Mouse (Mus musculus) embryonic facial prominence, embryonic 11.5 days (tissue): ENCODE data around the gene D430019H16Rik. TPM values are rescaled to one million over a fixed set of nuclear protein-coding genes. Genes with fewer than 3 reads are reported as not detected.

Source experiments
- ATAC-seq: fragments of 200-750 bp; cut with Nextera tagmentation; replicated peaks from 2 replicates; pipeline ENCODE4 v1.8.0; 2017; ENCODE audit warnings: low read depth; ENCODE audit not compliant: insufficient number of reproducible peaks, low FRiP score, low TSS enrichment
- DNase-seq: peaks from one replicate; pipeline ENCODE4 v3.0.0-alpha.2; 2015; ENCODE audit warnings: low spot score
- H3K27ac ChIP-seq: fragments of 300-500 bp; sonication (generic); replicated peaks from 2 replicates; pipeline ENCODE4 v1.5.1; 2014; ENCODE audit warnings: mild to moderate bottlenecking, low read depth, low read length, control low read depth
- H3K27me3 ChIP-seq: fragments of 300-500 bp; sonication (generic); 2 replicates; pipeline ENCODE4 v1.6.1; 2014; ENCODE audit warnings: mild to moderate bottlenecking, low read length, moderate library complexity, mixed read lengths; ENCODE audit not compliant: control insufficient read depth, insufficient read depth
- H3K36me3 ChIP-seq: fragments of 300-500 bp; sonication (generic); replicated peaks from 2 replicates; pipeline ENCODE4 v1.6.1; 2014; ENCODE audit warnings: low read depth, mild to moderate bottlenecking, low read length, moderate library complexity, mixed read lengths; ENCODE audit not compliant: control insufficient read depth, insufficient read depth
- H3K4me1 ChIP-seq: fragments of 300-500 bp; sonication (generic); 2 replicates; pipeline ENCODE4 v1.6.1; 2014; ENCODE audit warnings: low read length, mixed read lengths; ENCODE audit not compliant: control insufficient read depth, insufficient read depth
- H3K4me2 ChIP-seq: fragments of 300-500 bp; sonication (generic); 2 replicates; pipeline ENCODE4 v1.6.1; 2014; ENCODE audit warnings: low read depth, mild to moderate bottlenecking, control low read depth, low read length, moderate library complexity
- H3K4me3 ChIP-seq: fragments of 300-500 bp; sonication (generic); 2 replicates; pipeline ENCODE4 v1.5.1; 2014; ENCODE audit warnings: low read depth, low read length, control low read depth
- H3K9ac ChIP-seq: fragments of 300-500 bp; sonication (generic); replicated peaks from 2 replicates; pipeline ENCODE4 v1.6.1; 2014; ENCODE audit warnings: mild to moderate bottlenecking, control low read depth, low read length
- H3K9me3 ChIP-seq: fragments of 300-500 bp; sonication (generic); replicated peaks from 2 replicates; pipeline ENCODE4 v1.6.1; 2016; ENCODE audit warnings: mild to moderate bottlenecking, low read length, inconsistent platforms, mixed read lengths; ENCODE audit not compliant: control insufficient read depth
- WGBS: fragments of 180-500 bp; shearing (Covaris S2); extraction: QIAGEN DNeasy Blood & Tissue Kit; methylation state at CpG from one replicate; pipeline ENCODE4 v1.1.7; 2014; 5-methylcytosine and 5-hydroxymethylcytosine counted together
- polyA plus RNA-seq: library from polyadenylated mRNA; unstranded; fragments of >200 nt; fragmentation: Nextera tagmentation; extraction: Ambion mirVana; gene quantifications from 2 replicates; pipeline ENCODE4 v1.2.1, GENCODE M21; 2014

Gene D430019H16Rik
- polyA plus RNA-seq, result 6.0 and 6.1 TPM in 2 replicates

DNA sequence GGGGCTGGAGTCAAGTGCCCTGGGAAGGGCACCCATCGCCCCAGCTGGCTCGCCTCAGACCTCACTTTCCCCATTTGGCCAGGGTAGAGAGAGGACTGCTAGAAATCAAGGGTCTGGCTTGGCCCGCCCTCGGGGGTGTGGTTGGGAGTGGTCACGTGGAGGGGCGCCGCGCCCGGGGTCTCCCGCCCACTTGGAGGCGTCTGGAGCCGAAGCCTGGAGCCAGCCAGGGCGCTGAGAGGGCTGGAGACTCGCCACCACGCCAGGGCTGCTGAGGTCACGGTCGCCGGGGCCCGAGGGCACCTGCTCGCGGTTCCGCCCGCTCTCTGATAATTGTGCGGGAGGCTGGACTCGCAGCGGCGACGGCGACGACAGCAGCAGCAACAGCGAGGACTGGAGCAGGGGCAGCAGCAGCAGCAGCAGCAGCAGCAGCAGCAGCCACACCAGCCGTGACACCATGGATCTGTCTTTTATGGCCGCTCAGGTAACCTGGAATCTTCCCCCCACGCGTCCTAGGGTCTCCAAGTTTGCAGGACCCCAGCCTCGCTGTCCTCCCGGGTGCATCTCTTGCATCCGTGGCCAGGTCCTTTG lies at the start of gene D430019H16Rik:
Gene D430019H16Rik (plus strand): TSS at position 187 of the 588 bp plus-strand sequence.
- H3K4me2 ChIP-seq, result peak within 1 kb of the TSS; percentile 68
- WGBS, result 1% methylated on average over 38 of the region's 38 CpGs
- no peaks in the 10 kb centered on the region for H3K27me3 ChIP-seq
- peak; percentile 93 for ATAC-seq
- no peaks in the 10 kb centered on the region for H3K36me3 ChIP-seq
- no peaks in the 10 kb centered on the region for H3K9me3 ChIP-seq
- H3K27ac ChIP-seq, result peak within 1 kb of the TSS; percentile 35; the same call in 1 of the 2 replicates
- peak within 1 kb of the TSS; percentile 73 for H3K4me3 ChIP-seq
- no peaks in the 10 kb centered on the region; the same call in 1 of the 2 replicates for H3K4me1 ChIP-seq
- peak; percentile 92 for DNase-seq
- peak within 1 kb of the TSS; percentile 77 for H3K9ac ChIP-seq

DNA sequence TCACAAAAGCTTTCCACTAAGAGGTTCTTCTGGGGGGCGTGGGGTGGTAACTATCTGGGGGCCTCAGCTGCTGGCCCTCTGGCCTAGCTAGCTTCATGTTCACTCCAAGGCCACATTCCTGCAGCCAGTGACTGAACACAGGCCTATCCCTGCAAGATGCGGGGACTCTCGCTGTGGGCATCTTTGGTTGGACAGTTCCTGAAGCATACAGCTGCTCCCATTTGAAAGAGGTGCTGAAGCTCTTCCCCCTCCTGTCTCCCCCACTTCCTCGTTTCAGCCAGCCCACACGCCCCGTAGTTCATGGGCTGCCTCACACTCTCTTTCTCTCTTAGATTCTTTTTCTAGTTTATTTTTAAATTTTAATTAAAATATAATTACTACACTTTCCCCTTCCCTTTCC lies 47.6 kb upstream of the D430019H16Rik start:
- no peak for ATAC-seq
- no peaks in the 10 kb centered on the region for H3K27me3 ChIP-seq
- WGBS, result 69% methylated on average over 6 of the region's 6 CpGs

DNA sequence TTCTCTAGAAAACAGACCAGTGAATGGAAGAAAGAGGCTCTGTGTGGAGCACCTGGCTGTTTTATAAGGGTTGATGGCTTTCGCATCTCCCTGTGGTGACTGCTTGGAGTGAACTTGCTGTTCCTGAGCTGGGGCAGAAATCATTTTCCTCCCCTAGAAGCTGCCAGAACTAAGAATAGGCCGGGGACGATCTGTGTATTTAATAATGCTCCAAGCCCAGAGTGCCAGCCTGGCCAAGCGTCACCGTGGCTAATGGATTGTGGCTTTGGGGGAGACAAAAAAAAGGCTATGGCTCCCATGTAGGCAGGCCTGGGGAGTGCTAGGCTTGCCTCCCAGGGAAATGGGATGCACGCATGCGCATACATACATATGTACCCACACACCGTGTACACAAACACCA lies 39.7 kb upstream of the D430019H16Rik start:
- WGBS, result 90% methylated on average over 8 of the region's 8 CpGs
- Histone ChIP-seq H3K9ac (no peak overlapping the region), H3K4me3 (no peak overlapping the region), H3K4me2 (no peak overlapping the region), H3K27me3 (no peaks in the 10 kb centered on the region), H3K36me3 (no peaks in the 10 kb centered on the region), H3K9me3 (no peaks in the 10 kb centered on the region), H3K27ac (no peak overlapping the region), H3K4me1 (no peaks in the 10 kb centered on the region)
- ATAC-seq (no peak), DNase-seq (no peak)

More for the DNA sequence above, 47.6 kb upstream of the D430019H16Rik start:
- DNase-seq, result no peak
- no peaks in the 10 kb centered on the region for H3K4me1 ChIP-seq
- H3K4me3 ChIP-seq, result no peak overlapping the region
- H3K27ac ChIP-seq, result no peak overlapping the region
- H3K9ac ChIP-seq, result no peak overlapping the region
- no peaks in the 10 kb centered on the region for H3K9me3 ChIP-seq
- no peak overlapping the region for H3K4me2 ChIP-seq
- no peaks in the 10 kb centered on the region for H3K36me3 ChIP-seq

DNA sequence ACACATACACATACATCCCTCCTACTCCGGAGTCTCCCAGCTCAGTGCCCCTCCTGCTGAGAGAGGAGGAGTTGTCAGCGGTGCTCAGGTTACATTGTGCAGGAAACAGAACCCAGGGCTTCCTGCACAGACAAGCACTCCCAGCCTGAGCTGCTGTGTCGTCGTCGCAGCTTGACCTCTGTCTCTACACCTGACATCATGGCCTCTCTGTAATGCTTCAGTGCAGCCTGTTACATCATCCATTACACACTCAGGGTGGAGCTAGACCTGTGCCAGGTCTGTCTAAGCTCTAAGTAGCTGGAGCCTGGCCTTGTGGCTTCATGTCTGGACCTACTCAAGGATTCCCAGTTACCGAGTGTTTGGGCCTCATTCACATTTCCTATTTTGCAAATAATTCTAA lies 33.2 kb upstream of the D430019H16Rik start:
- H3K4me2 ChIP-seq, result no peak overlapping the region
- 33% methylated on average over 6 of the region's 6 CpGs for WGBS
- H3K4me1 ChIP-seq, result no peaks in the 10 kb centered on the region
- DNase-seq, result peak; percentile 10
- no peaks in the 10 kb centered on the region for H3K9me3 ChIP-seq
- H3K4me3 ChIP-seq, result no peak overlapping the region
- no peak overlapping the region for H3K9ac ChIP-seq
- H3K27ac ChIP-seq, result no peak overlapping the region
- ATAC-seq, result no peak
- no peaks in the 10 kb centered on the region for H3K36me3 ChIP-seq
- H3K27me3 ChIP-seq, result no peaks in the 10 kb centered on the region

DNA sequence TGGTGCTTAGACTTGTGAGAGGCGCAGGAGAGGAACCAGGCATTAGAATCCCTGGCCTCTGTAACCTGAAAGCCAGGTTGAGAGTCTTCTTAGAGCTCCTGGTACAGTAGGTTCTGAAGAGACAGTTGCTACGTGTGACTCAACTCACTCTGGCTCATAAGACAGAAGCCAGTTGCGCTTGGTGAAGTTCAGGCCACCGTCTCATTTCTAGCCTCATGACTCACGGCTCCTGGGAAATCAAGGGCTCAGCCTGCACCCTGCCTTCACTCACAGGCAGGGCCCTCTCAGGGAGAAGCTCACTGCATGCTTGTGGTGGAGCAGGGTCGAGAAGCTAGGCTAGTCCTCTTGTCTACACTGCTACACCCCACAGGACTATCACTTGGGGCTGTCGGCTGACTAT lies 27.1 kb upstream of the D430019H16Rik start:
- DNase-seq, result no peak
- Histone ChIP-seq H3K27ac (no peak overlapping the region), H3K4me1 (no peaks in the 10 kb centered on the region), H3K27me3 (no peaks in the 10 kb centered on the region), H3K9me3 (no peaks in the 10 kb centered on the region), H3K4me3 (no peak overlapping the region), H3K9ac (no peak overlapping the region), H3K36me3 (no peaks in the 10 kb centered on the region), H3K4me2 (no peak overlapping the region)
- ATAC-seq, result no peak
- WGBS, result 82% methylated on average over 7 of the region's 7 CpGs

DNA sequence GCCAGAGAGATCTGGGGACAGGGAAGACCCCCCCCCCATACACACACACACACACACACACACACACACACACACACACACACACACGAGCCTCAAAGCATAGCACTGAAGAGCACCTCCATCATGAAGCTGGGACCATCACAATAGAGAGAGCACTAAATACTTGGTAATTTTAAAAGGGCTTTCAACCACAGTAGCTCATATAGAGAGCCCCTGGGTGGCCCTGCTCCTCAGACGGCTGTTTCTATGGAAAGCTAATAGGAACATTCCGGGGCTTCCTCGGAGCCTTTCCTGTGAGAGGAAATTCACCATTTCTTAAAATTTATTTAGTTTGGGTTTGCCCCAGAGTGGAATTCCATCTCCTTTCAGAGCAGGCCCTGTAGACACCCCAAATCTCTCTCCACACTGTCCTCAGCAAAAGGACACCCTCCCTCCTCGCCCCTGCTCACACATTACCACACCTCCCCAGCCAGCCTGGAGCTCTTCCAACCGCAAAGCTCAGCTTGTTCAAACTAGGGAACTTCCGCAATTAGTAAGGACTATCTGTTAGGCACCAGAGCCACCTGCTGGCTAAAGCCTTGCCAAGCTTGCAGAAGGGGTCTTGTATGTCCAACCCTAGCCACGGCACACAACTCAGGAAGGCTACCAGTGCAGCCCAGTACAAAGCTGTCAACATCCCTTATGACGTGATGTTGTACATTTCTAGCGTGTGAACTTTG lies 26.5 kb upstream of the D430019H16Rik start:
- ATAC-seq, result 0 out of 2 replicates have a peak, but pooled peaks have one; percentile 30
- 31% methylated on average over 10 of the region's 10 CpGs for WGBS
- H3K4me2 ChIP-seq, result no peak overlapping the region
- no peaks in the 10 kb centered on the region for H3K9me3 ChIP-seq
- no peaks in the 10 kb centered on the region for H3K4me1 ChIP-seq
- no peaks in the 10 kb centered on the region for H3K36me3 ChIP-seq
- no peak overlapping the region for H3K27ac ChIP-seq
- H3K27me3 ChIP-seq, result no peaks in the 10 kb centered on the region
- H3K9ac ChIP-seq, result no peak overlapping the region
- DNase-seq, result peak; percentile 89
- H3K4me3 ChIP-seq, result no peak overlapping the region

DNA sequence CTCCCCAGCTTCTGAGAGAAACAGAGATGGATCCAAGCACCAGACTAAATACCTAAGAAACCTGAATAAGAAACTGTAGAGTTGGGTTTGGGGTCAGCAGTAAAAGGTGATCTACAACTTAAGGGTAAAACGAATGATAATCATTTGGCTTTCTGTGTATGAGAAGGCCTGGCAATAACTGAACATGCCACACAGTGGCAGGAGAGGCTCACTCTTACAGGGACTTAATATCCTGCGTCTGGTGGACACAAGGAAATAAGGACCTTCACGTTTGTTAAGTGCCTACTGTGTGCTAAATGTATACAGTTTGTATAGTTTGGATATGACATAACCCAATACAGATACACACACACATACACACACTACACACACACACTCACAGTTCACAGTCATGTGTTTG lies 21.8 kb upstream of the D430019H16Rik start:
- no peak for ATAC-seq
- Histone ChIP-seq H3K4me1 (no peaks in the 10 kb centered on the region), H3K27ac (no peak overlapping the region), H3K4me2 (no peak overlapping the region), H3K4me3 (no peak overlapping the region), H3K27me3 (no peaks in the 10 kb centered on the region), H3K9me3 (no peaks in the 10 kb centered on the region), H3K9ac (no peak overlapping the region), H3K36me3 (no peaks in the 10 kb centered on the region)
- 61% methylated on average over 3 of the region's 3 CpGs for WGBS
- DNase-seq, result no peak

DNA sequence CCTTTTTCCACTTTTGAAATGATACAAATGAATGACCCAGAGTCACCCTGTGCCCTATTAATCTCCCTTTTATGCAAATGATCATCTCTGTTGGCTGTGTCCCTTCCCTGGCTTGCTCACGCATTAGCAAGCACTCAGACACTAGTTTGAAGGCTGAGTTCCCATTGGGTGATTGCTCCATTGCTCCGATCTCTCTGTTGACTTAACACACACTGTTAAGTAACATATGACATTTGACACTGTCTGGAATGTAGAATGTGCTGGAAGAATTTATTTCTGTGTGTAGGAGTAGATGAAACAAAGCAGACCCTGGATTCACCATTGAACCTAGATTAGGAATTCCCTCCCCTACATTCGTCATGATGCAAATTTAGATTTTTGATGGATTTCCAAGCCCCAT lies 20.8 kb upstream of the D430019H16Rik start:
- DNase-seq, result no peak
- Histone ChIP-seq H3K4me2 (no peak overlapping the region), H3K4me1 (no peaks in the 10 kb centered on the region), H3K27ac (no peak overlapping the region), H3K4me3 (no peak overlapping the region), H3K9me3 (no peaks in the 10 kb centered on the region), H3K36me3 (no peaks in the 10 kb centered on the region), H3K27me3 (no peaks in the 10 kb centered on the region), H3K9ac (no peak overlapping the region)
- no peak for ATAC-seq
- 72% methylated on average over 3 of the region's 3 CpGs for WGBS
